Mouse (Mus musculus): ENCODE results near the gene Tmem56. TPM values are rescaled to one million over a fixed set of nuclear protein-coding genes. Genes with fewer than 3 reads are reported as not detected.

Tmem56 gene
- polyA plus RNA-seq, 3 experiments from 2014 or later: not detected

- no peak for ATAC-seq
These were observed 5.9 kb downstream of the Tmem56 start for GRCm38 (mm10) chr3:121277009-121277408.

- no peak for ATAC-seq
These were observed 8.9 kb downstream of the Tmem56 start for GRCm38 (mm10) chr3:121274010-121274409.

GRCm38 (mm10) chr3:121272577-121272976, 10.3 kb downstream of the Tmem56 start:
- no peak for ATAC-seq

GRCm38 (mm10) chr3:121267283-121267682, 15.6 kb downstream of the Tmem56 start:
- no peak for ATAC-seq

GRCm38 (mm10) chr3:121264242-121264641, 18.7 kb downstream of the Tmem56 start:
- ATAC-seq: no peak

GRCm38 (mm10) chr3:121263205-121263548, 19.7 kb downstream of the Tmem56 start:
- ATAC-seq: no peak

- ATAC-seq: no peak
These were observed 20.2 kb downstream of the Tmem56 start for GRCm38 (mm10) chr3:121262521-121263204.

GRCm38 (mm10) chr3:121261939-121262520, 20.9 kb downstream of the Tmem56 start:
- no peak for ATAC-seq

- ATAC-seq: no peak
These were observed 21.6 kb downstream of the Tmem56 start for GRCm38 (mm10) chr3:121261251-121261650.

GRCm38 (mm10) chr3:121260831-121261230, 22.1 kb downstream of the Tmem56 start:
- no peak for ATAC-seq

- no peak for ATAC-seq
These were observed 22.9 kb downstream of the Tmem56 start for GRCm38 (mm10) chr3:121260041-121260440.

- no peak for ATAC-seq
These were observed 24.1 kb downstream of the Tmem56 start for GRCm38 (mm10) chr3:121258521-121259478.

GRCm38 (mm10) chr3:121257418-121257817, 25.5 kb downstream of the Tmem56 start:
- no peak for ATAC-seq

- no peak for ATAC-seq
These were observed 26.8 kb downstream of the Tmem56 start for GRCm38 (mm10) chr3:121256131-121256530.

- ATAC-seq: no peak
These were observed 27.4 kb downstream of the Tmem56 start for GRCm38 (mm10) chr3:121255501-121255900.

GRCm38 (mm10) chr3:121250576-121251433, 32.1 kb downstream of the Tmem56 start:
- ATAC-seq: no peak

- no peak for ATAC-seq
These were observed 32.9 kb downstream of the Tmem56 start for GRCm38 (mm10) chr3:121250048-121250447.

GRCm38 (mm10) chr3:121242941-121243340, 40.0 kb downstream of the Tmem56 start:
- ATAC-seq: no peak

GRCm38 (mm10) chr3:121242111-121242936, 40.6 kb downstream of the Tmem56 start:
- ATAC-seq: no peak

GRCm38 (mm10) chr3:121240362-121241040, 42.4 kb downstream of the Tmem56 start:
- no peak for ATAC-seq

- no peak for ATAC-seq
These were observed 43.8 kb downstream of the Tmem56 start for GRCm38 (mm10) chr3:121239096-121239495.

Data from inflammation-experienced regulatory T-cells, adult 6 months (primary cell).